Mouse (Mus musculus): ENCODE data around the gene Xkrx. TPM values are rescaled to one million over a fixed set of nuclear protein-coding genes. Genes with fewer than 3 reads are reported as not detected.

Xkrx gene
- polyA plus RNA-seq, 1 experiment: 0.36 TPM

DNA sequence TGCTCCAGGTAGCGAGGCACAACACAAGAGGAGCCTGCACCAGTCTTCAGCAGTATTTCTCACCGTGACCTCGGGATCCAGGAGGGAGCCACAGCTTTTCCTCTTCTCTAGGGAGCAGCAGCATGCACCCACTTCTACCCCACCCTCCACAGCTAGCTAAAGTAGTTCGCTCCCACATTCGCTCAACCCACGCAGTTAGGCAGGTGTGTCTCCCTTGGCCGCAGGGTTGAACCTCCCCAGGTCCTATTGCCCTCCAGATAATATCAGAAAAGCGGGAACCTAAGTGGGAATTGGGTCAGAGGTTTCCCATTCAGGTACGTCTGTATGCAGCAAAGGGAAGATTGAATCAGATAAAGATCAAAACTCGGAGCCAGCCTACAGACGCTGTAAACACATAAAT, 950 bp upstream of the Xkrx start:
- Histone ChIP-seq H3K27me3 (ENCODE audit: control insufficient read depth, insufficient read depth, low read length) (no peaks in the 10 kb centered on the region), H3K4me1 (ENCODE audit: control insufficient read depth, insufficient read depth, low read length) (peaks cover 3% of the 10 kb centered on the region; the same call in 1 of the 2 replicates), H3K4me3 (ENCODE audit: control insufficient read depth, low read depth, low read length) (peak overlapping the region; percentile 5), H3K36me3 (ENCODE audit: control insufficient read depth, insufficient read depth, low read length) (no peaks in the 10 kb centered on the region), H3K27ac (ENCODE audit: control insufficient read depth, insufficient read depth, low read depth, low read length) (no peak overlapping the region)
- no peak for TF ChIP-seq CTCF (IDR thresholded peaks at IDR 0.05; ENCODE audit: control insufficient read depth, insufficient read depth, insufficient replicate concordance, low read depth, low read length)
- TF ChIP-seq POLR2A (IDR thresholded peaks at IDR 0.05; ENCODE audit: control insufficient read depth, low read depth, low read length): no peak

DNA sequence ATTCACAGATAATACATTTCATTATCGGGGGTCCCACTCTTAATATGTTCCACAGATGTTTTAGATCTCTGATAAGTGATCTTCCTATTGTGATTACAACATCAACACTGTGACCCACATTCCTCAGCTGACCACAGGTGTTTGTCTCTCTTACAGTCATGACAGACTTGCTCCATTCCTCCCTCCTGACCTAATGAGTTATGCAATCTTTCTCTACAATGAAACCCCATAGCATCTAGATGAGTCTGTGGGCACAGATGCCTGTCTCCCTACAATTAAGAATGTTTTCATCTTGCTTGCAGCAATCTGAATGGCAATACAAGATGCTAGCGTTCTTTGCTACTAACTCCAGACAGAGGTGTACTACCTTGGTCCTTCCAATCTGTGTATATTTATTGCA, 1.4 kb downstream of the Xkrx start:
- H3K27me3 ChIP-seq (ENCODE audit: control insufficient read depth, insufficient read depth, low read length): no peaks in the 10 kb centered on the region
- no peak overlapping the region for H3K27ac ChIP-seq (ENCODE audit: control insufficient read depth, insufficient read depth, low read depth, low read length)
- peaks cover 3% of the 10 kb centered on the region; the same call in 1 of the 2 replicates for H3K4me1 ChIP-seq (ENCODE audit: control insufficient read depth, insufficient read depth, low read length)
- H3K36me3 ChIP-seq (ENCODE audit: control insufficient read depth, insufficient read depth, low read length): no peaks in the 10 kb centered on the region
- TF ChIP-seq CTCF (IDR thresholded peaks at IDR 0.05; ENCODE audit: control insufficient read depth, insufficient read depth, insufficient replicate concordance, low read depth, low read length): no peak
- TF ChIP-seq POLR2A (IDR thresholded peaks at IDR 0.05; ENCODE audit: control insufficient read depth, low read depth, low read length): no peak
- no peak overlapping the region for H3K4me3 ChIP-seq (ENCODE audit: control insufficient read depth, low read depth, low read length)

DNA sequence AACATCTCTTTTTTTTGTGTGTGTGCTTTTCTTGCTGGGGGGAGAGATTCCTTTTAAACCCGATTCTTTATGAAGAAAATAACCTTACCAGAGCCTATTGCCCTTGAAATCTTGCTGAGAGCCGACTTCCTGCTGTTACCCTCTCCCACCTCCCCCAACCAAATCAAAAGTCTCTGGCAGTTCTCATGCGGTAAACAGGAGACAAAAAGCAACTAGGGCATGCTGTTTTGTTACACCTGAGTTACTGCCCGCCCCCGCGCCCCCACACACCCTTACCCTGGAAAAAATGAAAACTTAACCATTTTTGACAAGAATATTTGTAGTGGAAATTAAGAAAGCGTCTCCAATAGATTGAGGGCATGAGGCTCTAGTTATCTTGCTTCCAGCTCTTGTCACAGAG, 3.7 kb downstream of the Xkrx start:
- Histone ChIP-seq H3K4me1 (ENCODE audit: control insufficient read depth, insufficient read depth, low read length) (peaks cover 3% of the 10 kb centered on the region; the same call in 1 of the 2 replicates), H3K36me3 (ENCODE audit: control insufficient read depth, insufficient read depth, low read length) (no peaks in the 10 kb centered on the region), H3K27me3 (ENCODE audit: control insufficient read depth, insufficient read depth, low read length) (no peaks in the 10 kb centered on the region), H3K27ac (ENCODE audit: control insufficient read depth, insufficient read depth, low read depth, low read length) (no peak overlapping the region), H3K4me3 (ENCODE audit: control insufficient read depth, low read depth, low read length) (no peak overlapping the region)
- no peak for TF ChIP-seq CTCF (IDR thresholded peaks at IDR 0.05; ENCODE audit: control insufficient read depth, insufficient read depth, insufficient replicate concordance, low read depth, low read length)
- TF ChIP-seq POLR2A (IDR thresholded peaks at IDR 0.05; ENCODE audit: control insufficient read depth, low read depth, low read length): no peak

DNA sequence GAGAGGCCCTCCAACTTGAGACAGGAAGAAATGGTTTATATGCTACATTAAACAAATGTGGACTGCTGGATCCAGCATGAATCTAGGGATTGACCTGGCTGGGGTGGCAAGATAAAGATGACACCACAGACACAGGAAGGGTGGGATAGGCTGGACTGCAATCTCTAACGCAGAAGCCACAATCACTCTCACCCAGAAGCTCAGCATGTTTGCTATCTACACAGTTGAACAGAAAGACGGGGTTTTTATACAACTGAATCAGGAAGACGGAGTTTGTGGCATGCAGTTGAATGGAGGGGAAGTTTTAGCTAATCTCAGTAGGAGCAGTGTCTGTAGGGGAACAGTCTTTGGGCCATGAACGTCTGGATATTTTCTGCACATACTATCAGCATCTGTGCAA, 19.9 kb downstream of the Xkrx start:
- no peaks in the 10 kb centered on the region for H3K36me3 ChIP-seq (ENCODE audit: control insufficient read depth, insufficient read depth, low read length)
- TF ChIP-seq CTCF (IDR thresholded peaks at IDR 0.05; ENCODE audit: control insufficient read depth, insufficient read depth, insufficient replicate concordance, low read depth, low read length): no peak
- no peak for TF ChIP-seq POLR2A (IDR thresholded peaks at IDR 0.05; ENCODE audit: control insufficient read depth, low read depth, low read length)
- no peak overlapping the region for H3K27ac ChIP-seq (ENCODE audit: control insufficient read depth, insufficient read depth, low read depth, low read length)
- H3K27me3 ChIP-seq (ENCODE audit: control insufficient read depth, insufficient read depth, low read length): no peaks in the 10 kb centered on the region
- H3K4me1 ChIP-seq (ENCODE audit: control insufficient read depth, insufficient read depth, low read length): no peaks in the 10 kb centered on the region
- H3K4me3 ChIP-seq (ENCODE audit: control insufficient read depth, low read depth, low read length): no peak overlapping the region

- Histone ChIP-seq H3K4me1 (ENCODE audit: control insufficient read depth, insufficient read depth, low read length) (no peaks in the 10 kb centered on the region), H3K27me3 (ENCODE audit: control insufficient read depth, insufficient read depth, low read length) (no peaks in the 10 kb centered on the region), H3K27ac (ENCODE audit: control insufficient read depth, insufficient read depth, low read depth, low read length) (no peak overlapping the region), H3K36me3 (ENCODE audit: control insufficient read depth, insufficient read depth, low read length) (no peaks in the 10 kb centered on the region), H3K4me3 (ENCODE audit: control insufficient read depth, low read depth, low read length) (no peak overlapping the region)
- TF ChIP-seq CTCF (IDR thresholded peaks at IDR 0.05; ENCODE audit: control insufficient read depth, insufficient read depth, insufficient replicate concordance, low read depth, low read length) (no peak), POLR2A (IDR thresholded peaks at IDR 0.05; ENCODE audit: control insufficient read depth, low read depth, low read length) (no peak)
Measured at GRCm38 (mm10) chrX:134141551-134141950, 20.3 kb downstream of the Xkrx start.

- TF ChIP-seq CTCF (IDR thresholded peaks at IDR 0.05; ENCODE audit: control insufficient read depth, insufficient read depth, insufficient replicate concordance, low read depth, low read length) (no peak), POLR2A (IDR thresholded peaks at IDR 0.05; ENCODE audit: control insufficient read depth, low read depth, low read length) (no peak)
- Histone ChIP-seq H3K4me3 (ENCODE audit: control insufficient read depth, low read depth, low read length) (no peak overlapping the region), H3K27me3 (ENCODE audit: control insufficient read depth, insufficient read depth, low read length) (no peaks in the 10 kb centered on the region)
Measured at GRCm38 (mm10) chrX:134140024-134140423, 21.9 kb downstream of the Xkrx start.

DNA sequence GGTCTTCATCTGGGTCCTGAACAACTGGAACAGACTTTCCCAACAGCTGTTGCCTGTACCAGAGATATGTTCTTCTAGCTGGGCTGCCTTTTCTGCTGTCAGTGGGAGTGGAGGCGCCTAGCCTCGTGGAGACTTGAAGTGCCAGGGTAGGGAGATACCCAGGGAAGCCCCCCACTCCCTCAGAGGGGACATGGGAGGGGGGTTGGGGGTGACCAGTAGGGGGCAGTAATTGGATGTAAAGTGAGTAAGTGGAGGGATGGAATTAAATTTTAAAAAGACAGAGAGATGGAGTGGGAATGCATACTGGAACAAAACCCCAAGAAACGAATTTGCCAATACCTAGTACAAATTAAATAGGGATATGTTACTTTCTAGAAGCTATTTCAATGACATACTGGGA, 28.1 kb downstream of the Xkrx start:
- 0 out of 2 replicates have a peak, but pooled peaks cover 2% of the 10 kb centered on the region for H3K4me1 ChIP-seq (ENCODE audit: control insufficient read depth, insufficient read depth, low read length)
- TF ChIP-seq POLR2A (IDR thresholded peaks at IDR 0.05; ENCODE audit: control insufficient read depth, low read depth, low read length) (no peak), CTCF (IDR thresholded peaks at IDR 0.05; ENCODE audit: control insufficient read depth, insufficient read depth, insufficient replicate concordance, low read depth, low read length) (no peak)
- no peaks in the 10 kb centered on the region for H3K27me3 ChIP-seq (ENCODE audit: control insufficient read depth, insufficient read depth, low read length)
- no peak overlapping the region for H3K27ac ChIP-seq (ENCODE audit: control insufficient read depth, insufficient read depth, low read depth, low read length)
- H3K36me3 ChIP-seq (ENCODE audit: control insufficient read depth, insufficient read depth, low read length): no peaks in the 10 kb centered on the region
- H3K4me3 ChIP-seq (ENCODE audit: control insufficient read depth, low read depth, low read length): no peak overlapping the region

More at GRCm38 (mm10) chrX:134140024-134140423, 21.9 kb downstream of the Xkrx start:
- Histone ChIP-seq H3K27ac (ENCODE audit: control insufficient read depth, insufficient read depth, low read depth, low read length) (no peak overlapping the region), H3K4me1 (ENCODE audit: control insufficient read depth, insufficient read depth, low read length) (no peaks in the 10 kb centered on the region), H3K36me3 (ENCODE audit: control insufficient read depth, insufficient read depth, low read length) (no peaks in the 10 kb centered on the region)

DNA sequence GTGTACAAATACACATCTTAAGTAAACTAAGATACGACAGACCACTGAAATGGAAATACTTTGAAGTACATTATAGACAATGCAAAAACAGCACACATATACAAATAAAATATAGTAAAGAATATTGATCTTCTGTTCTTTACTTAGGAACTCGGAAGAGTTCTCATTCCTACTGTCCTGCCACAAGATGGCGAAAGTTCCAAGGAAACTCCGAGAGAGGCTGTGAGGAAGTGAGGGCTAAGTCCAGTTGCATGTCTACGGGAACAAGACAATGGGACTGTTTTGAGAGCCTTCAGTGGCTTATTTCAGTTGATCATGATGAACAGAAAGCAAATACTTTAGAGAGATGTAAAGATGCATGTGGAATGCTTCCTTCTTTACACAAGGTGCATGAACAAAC, 29.6 kb downstream of the Xkrx start:
- Histone ChIP-seq H3K4me1 (ENCODE audit: control insufficient read depth, insufficient read depth, low read length) (0 out of 2 replicates have a peak, but pooled peaks cover 2% of the 10 kb centered on the region), H3K36me3 (ENCODE audit: control insufficient read depth, insufficient read depth, low read length) (no peaks in the 10 kb centered on the region), H3K27ac (ENCODE audit: control insufficient read depth, insufficient read depth, low read depth, low read length) (no peak overlapping the region), H3K27me3 (ENCODE audit: control insufficient read depth, insufficient read depth, low read length) (no peaks in the 10 kb centered on the region), H3K4me3 (ENCODE audit: control insufficient read depth, low read depth, low read length) (no peak overlapping the region)
- TF ChIP-seq CTCF (IDR thresholded peaks at IDR 0.05; ENCODE audit: control insufficient read depth, insufficient read depth, insufficient replicate concordance, low read depth, low read length): no peak
- no peak for TF ChIP-seq POLR2A (IDR thresholded peaks at IDR 0.05; ENCODE audit: control insufficient read depth, low read depth, low read length)
